Mouse (Mus musculus): Measurements from ENCODE around the gene Fuom. TPM values are rescaled to one million over a fixed set of nuclear protein-coding genes. Genes with fewer than 3 reads are reported as not detected.

The Fuom gene
- total and polyA plus RNA-seq, 2 experiments from 2014 or later: 47.0 to 47.6 TPM

DNA sequence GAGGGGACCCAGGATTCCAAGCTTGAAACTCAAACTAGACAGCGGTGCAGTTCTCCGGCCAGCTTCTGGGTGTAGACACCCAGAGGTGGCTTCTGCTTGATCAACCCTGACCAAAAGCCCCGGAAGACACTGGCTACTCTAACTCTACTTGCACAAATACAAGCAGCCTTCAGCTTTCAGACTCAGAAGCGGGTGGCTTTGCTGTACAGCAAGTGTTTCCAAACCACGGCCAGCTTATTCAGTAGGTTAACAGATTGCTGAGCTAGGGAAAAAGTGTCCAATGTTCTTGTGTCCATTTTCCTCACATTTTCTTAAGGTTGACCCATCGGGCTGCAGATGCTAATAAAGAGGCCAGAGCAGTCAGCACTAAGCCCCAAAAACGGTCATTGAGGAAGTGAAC is 43.7 kb downstream of the Fuom start:
- Histone ChIP-seq H3K4me3 (ENCODE audit: low read depth, low read length) (peak overlapping the region; percentile 49), H3K9ac (replicated peaks; ENCODE audit: low read length, poor library complexity, severe bottlenecking) (peak overlapping the region; percentile 76), H3K4me1 (ENCODE audit: insufficient read depth, low read length) (peaks cover 6% of the 10 kb centered on the region), H3K4me2 (ENCODE audit: low read depth, low read length, poor library complexity, severe bottlenecking) (peak overlapping the region; percentile 85), H3K9me3 (ENCODE audit: low read length) (no peaks in the 10 kb centered on the region), H3K27ac (ENCODE audit: low read depth, low read length) (peak overlapping the region; percentile 57; the same call in 1 of the 2 replicates), H3K27me3 (ENCODE audit: insufficient read depth, low read length) (peaks cover 23% of the 10 kb centered on the region), H3K36me3 (ENCODE audit: insufficient read depth, low read length) (no peaks in the 10 kb centered on the region)
- ATAC-seq (ENCODE audit: low FRiP score) (no peak), DNase-seq (ENCODE audit: low spot score) (no peak)
- WGBS: 10% methylated on average over 7 of the region's 7 CpGs
- TF ChIP-seq CTCF (IDR thresholded peaks at IDR 0.05): no peak

DNA sequence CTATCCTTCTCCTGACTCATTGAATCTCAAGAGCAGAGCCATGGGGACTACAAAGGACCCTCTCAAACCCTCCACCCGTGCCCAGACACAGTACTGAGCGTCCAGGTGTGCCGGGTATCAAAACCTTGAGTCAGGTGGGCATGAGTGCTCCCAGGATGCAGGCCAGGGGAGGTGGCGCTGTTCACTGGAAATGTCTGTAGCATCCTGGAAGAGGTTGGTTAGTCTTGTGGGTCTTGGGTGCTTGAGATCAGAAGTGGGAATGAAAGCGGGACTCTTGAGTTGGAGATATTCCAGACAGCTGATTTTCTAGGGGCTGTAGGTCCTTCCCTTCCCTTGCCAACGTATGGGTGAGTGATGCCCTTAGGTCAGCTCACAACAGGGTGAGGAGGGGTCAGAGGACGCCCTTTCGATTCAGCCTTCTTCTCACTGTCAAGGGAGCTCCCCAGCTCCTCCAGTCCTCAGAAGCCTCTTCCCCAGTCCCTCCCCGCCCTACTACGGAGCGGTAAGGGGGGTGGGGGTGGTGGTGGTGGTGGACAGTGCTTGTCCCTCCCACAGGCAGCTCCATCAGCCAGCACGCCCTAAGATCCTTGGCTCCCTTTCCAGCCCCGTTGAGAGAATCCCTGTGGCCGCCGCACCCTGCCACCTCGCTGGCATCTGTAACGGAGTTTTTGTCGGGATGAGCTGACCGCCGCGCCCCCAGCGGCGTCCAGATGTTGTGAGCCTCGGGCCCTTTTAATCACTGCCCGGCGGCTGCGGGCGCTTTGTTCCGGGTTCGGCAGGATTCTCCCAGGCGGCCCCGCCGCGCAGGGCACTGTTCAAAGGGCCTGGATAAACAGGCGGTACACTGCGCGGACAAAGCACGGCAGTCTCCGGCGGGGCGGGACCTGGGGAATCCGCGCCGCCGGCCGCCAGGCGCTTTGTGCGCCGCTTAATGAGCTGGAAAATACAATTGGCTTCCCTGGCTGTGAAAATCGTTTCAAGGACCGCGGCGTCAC is 44.5 kb downstream of the Fuom start:
- ATAC-seq (ENCODE audit: low FRiP score): peak; percentile 66
- peak overlapping the region; percentile 85 for H3K4me2 ChIP-seq (ENCODE audit: low read depth, low read length, poor library complexity, severe bottlenecking)

DNA sequence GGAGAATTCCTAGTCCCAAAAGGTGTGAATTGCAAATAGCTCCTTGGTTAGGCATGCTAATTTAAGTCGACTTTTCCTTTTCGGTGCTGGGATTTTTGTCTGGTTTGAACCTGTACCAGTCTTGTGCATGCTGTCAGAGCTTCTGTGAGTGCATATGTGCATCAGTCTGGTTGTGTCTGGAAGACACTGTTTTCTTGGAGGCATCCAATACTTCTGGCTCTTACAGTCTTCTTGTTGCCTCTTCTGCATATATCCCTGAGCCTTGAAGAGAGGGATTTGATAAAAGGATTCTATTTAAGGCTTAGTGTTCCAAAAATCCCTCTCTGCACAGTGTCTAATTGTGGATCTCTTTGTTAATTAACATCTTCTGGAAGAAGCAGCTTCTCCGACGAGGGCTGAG is 48.1 kb downstream of the Fuom start:
- no peak for ATAC-seq (ENCODE audit: low FRiP score)
- Histone ChIP-seq H3K27ac (ENCODE audit: low read depth, low read length) (no peak overlapping the region), H3K4me3 (ENCODE audit: low read depth, low read length) (no peak overlapping the region), H3K9me3 (ENCODE audit: low read length) (no peaks in the 10 kb centered on the region), H3K36me3 (ENCODE audit: insufficient read depth, low read length) (no peaks in the 10 kb centered on the region), H3K27me3 (ENCODE audit: insufficient read depth, low read length) (peaks cover 50% of the 10 kb centered on the region), H3K4me1 (ENCODE audit: insufficient read depth, low read length) (peaks cover 6% of the 10 kb centered on the region), H3K9ac (replicated peaks; ENCODE audit: low read length, poor library complexity, severe bottlenecking) (no peak overlapping the region), H3K4me2 (ENCODE audit: low read depth, low read length, poor library complexity, severe bottlenecking) (no peak overlapping the region)
- DNase-seq (ENCODE audit: low spot score): no peak
- no peak for TF ChIP-seq CTCF (IDR thresholded peaks at IDR 0.05)
- WGBS: 85% methylated on average over 4 of the region's 4 CpGs

More for the DNA sequence above, 44.5 kb downstream of the Fuom start:
- Histone ChIP-seq H3K27me3 (ENCODE audit: insufficient read depth, low read length) (peaks cover 25% of the 10 kb centered on the region), H3K4me1 (ENCODE audit: insufficient read depth, low read length) (peaks cover 6% of the 10 kb centered on the region), H3K9ac (replicated peaks; ENCODE audit: low read length, poor library complexity, severe bottlenecking) (peak overlapping the region; percentile 76), H3K27ac (ENCODE audit: low read depth, low read length) (peak overlapping the region; percentile 57), H3K9me3 (ENCODE audit: low read length) (no peaks in the 10 kb centered on the region), H3K4me3 (ENCODE audit: low read depth, low read length) (peak overlapping the region; percentile 49), H3K36me3 (ENCODE audit: insufficient read depth, low read length) (no peaks in the 10 kb centered on the region)
- 3% methylated on average over 52 of the region's 53 CpGs for WGBS
- peak; percentile 78 for DNase-seq (ENCODE audit: low spot score)
- TF ChIP-seq CTCF (IDR thresholded peaks at IDR 0.05): peak; percentile 50

DNA sequence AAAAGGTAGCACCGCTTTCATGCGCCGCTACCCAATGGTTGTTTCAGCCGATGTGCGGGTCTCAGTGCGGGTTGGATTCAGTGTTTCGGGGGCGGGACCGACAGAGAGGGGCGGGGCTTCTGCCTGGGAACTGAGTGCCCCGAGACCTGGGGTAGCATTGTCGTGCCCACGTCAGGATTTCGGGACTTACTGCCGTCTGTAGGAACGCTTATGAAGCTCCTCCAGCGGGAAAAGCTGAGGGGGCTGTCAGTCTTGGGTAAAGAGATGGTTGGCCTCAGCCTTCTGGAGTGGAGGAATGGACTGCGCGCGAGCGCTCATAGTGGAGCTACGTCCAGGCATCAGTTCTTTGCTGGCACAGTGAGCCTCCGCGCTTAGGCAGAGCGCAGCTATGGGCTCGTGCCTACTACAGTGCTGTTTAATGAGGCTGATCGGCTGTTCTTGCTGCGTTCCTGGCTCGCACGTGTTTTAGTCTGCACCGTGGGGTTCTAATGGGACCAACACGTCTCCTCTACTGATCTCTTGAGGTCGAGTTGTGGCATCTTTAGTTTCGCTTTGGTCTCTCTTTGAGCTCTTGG is 53.0 kb downstream of the Fuom start:
- no peaks in the 10 kb centered on the region for H3K9me3 ChIP-seq (ENCODE audit: low read length)
- WGBS: 1% methylated on average over 32 of the region's 34 CpGs
- peaks cover 4% of the 10 kb centered on the region; the same call in 1 of the 2 replicates for H3K4me1 ChIP-seq (ENCODE audit: insufficient read depth, low read length)
- ATAC-seq (ENCODE audit: low FRiP score) (peak; percentile 27; the same call in 1 of the 2 replicates), DNase-seq (ENCODE audit: low spot score) (peak; percentile 54)
- H3K4me2 ChIP-seq (ENCODE audit: low read depth, low read length, poor library complexity, severe bottlenecking): peak overlapping the region; percentile 47
- no peaks in the 10 kb centered on the region for H3K36me3 ChIP-seq (ENCODE audit: insufficient read depth, low read length)
- peak overlapping the region; percentile 31 for H3K4me3 ChIP-seq (ENCODE audit: low read depth, low read length)
- no peak overlapping the region for H3K27ac ChIP-seq (ENCODE audit: low read depth, low read length)
- H3K9ac ChIP-seq (replicated peaks; ENCODE audit: low read length, poor library complexity, severe bottlenecking): no peak overlapping the region
- peaks cover 91% of the 10 kb centered on the region for H3K27me3 ChIP-seq (ENCODE audit: insufficient read depth, low read length)
- TF ChIP-seq CTCF (IDR thresholded peaks at IDR 0.05): 0 out of 2 replicates have a peak, but pooled peaks have one; percentile 3

DNA sequence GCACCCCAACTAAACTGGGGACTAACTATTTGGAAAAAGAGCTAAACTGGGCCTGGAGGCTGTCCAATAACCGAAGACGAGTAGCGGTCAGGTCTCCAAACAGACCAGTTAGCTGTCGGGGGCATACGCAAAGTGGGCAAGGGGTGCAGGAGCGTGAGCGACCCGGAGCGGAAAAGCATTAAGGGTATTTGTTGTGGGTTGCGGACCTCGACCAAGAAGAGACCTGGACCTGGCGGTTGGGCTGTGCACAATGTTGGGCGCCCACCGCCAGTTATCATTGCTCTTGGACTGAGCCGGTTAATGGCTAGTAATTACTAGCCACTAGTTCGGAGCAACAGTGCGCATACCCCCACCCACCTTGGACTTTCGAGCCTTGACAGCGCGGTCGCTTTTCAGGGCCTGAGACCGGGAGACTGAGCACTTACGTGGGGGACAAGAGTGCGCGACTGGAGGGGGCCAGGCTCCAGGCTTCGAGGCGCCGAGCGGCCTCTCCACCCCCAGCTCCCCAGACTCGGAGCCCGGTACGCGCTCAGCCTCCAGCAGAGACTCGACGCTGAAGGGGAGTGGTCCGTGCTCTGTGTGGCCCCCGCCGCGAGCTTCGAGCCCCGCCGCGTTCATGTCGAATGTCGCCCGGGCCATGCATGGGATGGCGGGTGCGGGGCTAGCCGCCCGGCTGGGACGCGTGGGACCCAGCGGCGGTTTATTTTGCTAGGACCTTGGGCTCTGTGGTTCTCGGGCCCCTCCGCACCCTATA is 53.7 kb downstream of the Fuom start, which contains the start of gene Msx3:
TSS of gene Msx3 (minus strand) at position 729 of the 754 bp plus-strand sequence.
- ATAC-seq (ENCODE audit: low FRiP score) (peak; percentile 44), DNase-seq (ENCODE audit: low spot score) (no peak)
- H3K9ac ChIP-seq (replicated peaks; ENCODE audit: low read length, poor library complexity, severe bottlenecking): no peak within 1 kb of the TSS
- H3K4me2 ChIP-seq (ENCODE audit: low read depth, low read length, poor library complexity, severe bottlenecking): peak within 1 kb of the TSS; percentile 47
- no peak within 1 kb of the TSS for H3K27ac ChIP-seq (ENCODE audit: low read depth, low read length)
- H3K27me3 ChIP-seq (ENCODE audit: insufficient read depth, low read length): peaks cover 93% of the 10 kb centered on the region
- TF ChIP-seq CTCF (IDR thresholded peaks at IDR 0.05): no peak
- peaks cover 4% of the 10 kb centered on the region; the same call in 1 of the 2 replicates for H3K4me1 ChIP-seq (ENCODE audit: insufficient read depth, low read length)
- H3K9me3 ChIP-seq (ENCODE audit: low read length): no peaks in the 10 kb centered on the region
- no peaks in the 10 kb centered on the region for H3K36me3 ChIP-seq (ENCODE audit: insufficient read depth, low read length)
- H3K4me3 ChIP-seq (ENCODE audit: low read depth, low read length): peak within 1 kb of the TSS; percentile 31
- WGBS: under 1% methylated on average over 56 of the region's 56 CpGs

Data from midbrain, postnatal 0 days (tissue).